Mouse (Mus musculus): ENCODE measurements around the gene Lyar.

Lyar gene

GRCm38 (mm10) chr5:38220328-38220912 is at the start of gene Lyar, which contains the start of gene Zbtb49:
Gene Lyar, plus strand, starts transcription at chr5:38220470.
Gene Zbtb49, minus strand, starts transcription at chr5:38220457.
- in situ Hi-C loops (cut with MboI) = no loop called here

DNA sequence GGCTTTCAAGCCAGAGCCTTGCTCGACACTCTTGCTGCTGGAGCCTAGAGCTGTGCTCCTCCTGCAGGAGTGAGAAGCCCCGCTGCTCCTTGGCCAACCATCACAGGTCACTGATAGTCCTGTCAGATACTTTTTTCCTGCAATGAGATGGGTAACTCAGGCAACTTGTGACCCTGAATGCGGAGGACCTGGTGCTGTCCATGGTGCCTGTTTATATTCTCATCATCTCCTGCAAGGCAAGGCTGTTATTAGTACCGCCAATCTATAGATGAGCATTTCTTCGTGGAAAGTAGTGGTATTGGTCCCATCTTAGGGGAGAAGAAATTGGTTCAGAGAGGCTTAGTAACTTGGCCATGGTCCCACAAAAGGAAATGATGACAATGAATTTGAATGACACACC is 46.5 kb upstream of the Lyar start:
- in situ Hi-C loops (cut with MboI) = no loop called here

GRCm38 (mm10) chr5:38174256-38174912 is 45.9 kb upstream of the Lyar start:
- in situ Hi-C loops (cut with MboI) = no loop called here

- in situ Hi-C loops (cut with MboI) = no loop called here
Measured at GRCm38 (mm10) chr5:38184688-38185285, 35.5 kb upstream of the Lyar start.

GRCm38 (mm10) chr5:38187006-38187405 is 33.3 kb upstream of the Lyar start:
- in situ Hi-C loops (cut with MboI) = no loop called here

- in situ Hi-C loops (cut with MboI) = no loop called here
Measured at GRCm38 (mm10) chr5:38190907-38191306, 29.4 kb upstream of the Lyar start.

DNA sequence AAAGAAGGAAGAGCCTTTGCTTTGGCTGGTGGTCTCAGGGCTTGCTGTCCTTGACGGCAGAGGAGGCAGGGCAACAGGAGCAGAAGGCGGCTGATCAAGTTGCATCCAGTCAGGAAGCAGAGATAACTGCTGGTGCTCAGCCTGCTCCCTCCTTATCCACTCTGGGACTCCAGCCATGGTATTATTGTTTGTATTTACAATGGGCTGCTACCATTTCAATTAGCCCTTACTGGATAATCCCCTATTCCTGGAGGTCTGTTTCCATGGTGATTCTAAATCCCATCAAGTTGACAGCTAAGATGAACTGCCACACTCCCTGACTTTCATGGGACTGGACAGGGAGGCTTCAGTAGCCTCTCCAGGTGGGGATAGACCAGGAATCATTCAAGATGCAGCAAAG is 25.3 kb upstream of the Lyar start:
- in situ Hi-C loops (cut with MboI) = no loop called here

DNA sequence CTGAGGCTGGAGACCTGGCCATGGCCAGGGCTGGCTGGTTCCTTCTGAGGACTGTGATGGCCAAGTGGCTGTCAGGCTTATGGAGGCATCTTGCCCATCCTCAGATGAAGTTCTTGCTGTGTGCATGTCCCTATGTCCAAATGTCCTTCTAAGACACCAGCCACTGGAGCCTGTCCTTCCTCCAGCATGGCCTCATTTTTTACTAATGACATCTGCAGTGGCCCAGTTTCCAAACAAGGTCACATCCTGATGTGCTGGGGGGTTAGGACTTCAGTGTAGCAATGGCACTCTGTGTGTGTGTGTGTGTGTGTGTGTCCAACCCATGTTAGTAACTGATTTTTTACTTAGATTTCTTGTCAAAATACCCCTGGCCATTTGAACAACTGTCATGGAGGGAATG is 24.3 kb upstream of the Lyar start:
- in situ Hi-C loops (cut with MboI) = no loop called here

GRCm38 (mm10) chr5:38196821-38197481 is 23.3 kb upstream of the Lyar start:
- in situ Hi-C loops (cut with MboI) = no loop called here

- in situ Hi-C loops (cut with MboI) = no loop called here
Measured at GRCm38 (mm10) chr5:38197482-38197823, 22.8 kb upstream of the Lyar start.

GRCm38 (mm10) chr5:38199686-38200085 is 20.6 kb upstream of the Lyar start:
- in situ Hi-C loops (cut with MboI) = no loop called here

- in situ Hi-C loops (cut with MboI) = no loop called here
Measured at GRCm38 (mm10) chr5:38205303-38205726, 15.0 kb upstream of the Lyar start.

GRCm38 (mm10) chr5:38208985-38209384 is 11.3 kb upstream of the Lyar start:
- in situ Hi-C loops (cut with MboI) = no loop called here

GRCm38 (mm10) chr5:38211691-38212090 is 8.6 kb upstream of the Lyar start:
- in situ Hi-C loops (cut with MboI) = no loop called here

- in situ Hi-C loops (cut with MboI) = no loop called here
Measured at GRCm38 (mm10) chr5:38213009-38213408, 7.3 kb upstream of the Lyar start.

DNA sequence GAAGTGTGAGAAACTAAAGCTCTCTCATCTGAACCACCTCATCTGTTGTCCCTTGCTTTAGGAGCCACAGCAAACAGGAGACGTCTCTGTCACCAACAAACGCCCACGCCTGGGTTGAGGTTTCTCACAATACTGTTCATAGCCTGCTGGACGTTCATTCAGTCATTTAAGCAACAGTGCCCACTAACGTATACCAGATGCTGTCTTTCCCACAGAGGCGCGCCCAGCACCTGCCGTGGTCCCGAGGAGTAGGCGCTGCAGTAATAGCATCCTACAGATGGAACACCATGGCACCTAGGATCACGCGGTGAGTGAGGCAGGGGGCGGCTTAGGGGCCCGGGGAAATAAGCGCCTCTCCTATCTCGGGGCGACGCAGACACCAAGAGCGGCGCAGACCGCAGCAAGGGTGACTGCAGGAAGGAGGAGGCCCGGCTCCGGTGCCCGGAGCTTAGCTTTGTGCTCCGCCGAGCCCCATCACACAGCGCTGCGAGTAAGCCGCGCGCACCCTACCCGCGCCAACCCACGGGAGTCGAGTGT is 431 bp upstream of the Lyar start:
- in situ Hi-C loops (cut with MboI) = no loop called here

DNA sequence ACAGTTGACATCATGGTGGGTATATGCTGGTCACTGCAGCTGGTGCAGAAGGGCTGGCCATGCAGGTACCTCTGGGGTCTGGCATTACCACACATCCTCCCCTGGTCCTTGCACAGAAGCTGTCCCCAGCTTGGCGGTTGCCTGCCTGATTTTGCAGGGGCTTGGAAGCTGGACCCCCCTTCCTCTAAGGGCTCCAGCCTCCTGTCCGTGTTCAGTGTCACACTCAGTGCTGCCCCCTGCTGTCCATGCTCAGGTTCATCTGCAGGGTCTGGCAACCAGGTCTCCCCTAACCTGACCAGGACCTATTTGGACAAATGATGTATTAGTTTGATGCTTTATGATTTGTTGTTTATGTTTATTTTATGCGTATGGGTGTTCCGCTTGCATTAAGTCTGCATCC is 15.2 kb downstream of the Lyar start:
- in situ Hi-C loops (cut with MboI) = no loop called here

DNA sequence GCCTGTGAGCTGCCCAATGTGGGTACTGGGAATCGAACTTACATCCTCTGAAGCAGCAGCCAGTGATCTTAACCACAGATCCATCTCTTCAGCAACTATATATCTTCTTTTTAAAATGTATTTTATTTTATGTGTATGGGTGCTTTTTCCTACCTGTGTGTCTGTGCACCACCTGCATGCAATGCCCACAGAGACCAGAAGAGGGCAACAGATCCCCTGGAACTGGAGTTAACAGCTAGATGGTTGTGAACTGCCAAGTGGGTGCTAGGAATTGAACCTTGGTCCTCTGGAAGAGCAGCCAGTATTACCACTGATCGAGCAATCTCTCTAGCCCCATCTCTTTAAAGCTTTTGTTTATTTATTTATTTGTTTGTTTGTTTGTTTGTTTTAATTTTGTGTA is 16.4 kb downstream of the Lyar start:
- in situ Hi-C loops (cut with MboI) = no loop called here

DNA sequence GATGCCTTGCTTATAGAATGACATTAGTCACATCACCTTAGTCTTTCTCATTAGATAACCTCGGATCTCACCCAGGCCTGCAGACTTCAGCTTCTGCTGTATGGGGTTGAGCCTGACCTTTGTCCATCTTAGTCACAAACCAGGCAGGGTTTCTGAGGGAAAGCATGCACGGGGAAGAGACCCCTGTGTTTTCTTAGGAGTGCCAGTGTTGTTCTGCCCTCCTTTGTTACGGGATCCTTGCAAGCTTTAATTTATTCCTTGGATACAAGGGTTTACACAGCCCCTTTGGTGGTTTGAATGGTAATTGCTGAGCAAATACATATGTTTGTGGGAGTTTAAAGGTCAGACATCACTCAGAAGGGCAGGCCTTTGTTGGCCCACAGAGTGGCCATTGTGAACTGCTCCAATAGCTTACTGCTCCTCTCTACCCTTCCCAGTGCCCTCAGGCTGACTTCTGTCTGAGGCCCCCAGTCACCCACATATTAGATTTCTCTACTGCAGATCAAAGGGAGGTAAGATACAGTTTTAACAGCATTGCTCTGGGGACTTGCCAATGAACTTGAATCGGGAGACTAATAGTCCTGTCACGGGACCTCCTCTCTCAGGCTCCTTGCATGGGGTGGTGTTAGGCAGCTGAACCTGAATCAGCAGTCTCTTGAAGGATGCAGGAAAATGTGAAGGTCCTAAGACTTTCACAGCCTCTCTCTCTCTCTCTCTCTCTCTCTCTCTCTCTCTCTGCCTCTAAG is 20.6 kb downstream of the Lyar start:
- in situ Hi-C loops (cut with MboI) = no loop called here

DNA sequence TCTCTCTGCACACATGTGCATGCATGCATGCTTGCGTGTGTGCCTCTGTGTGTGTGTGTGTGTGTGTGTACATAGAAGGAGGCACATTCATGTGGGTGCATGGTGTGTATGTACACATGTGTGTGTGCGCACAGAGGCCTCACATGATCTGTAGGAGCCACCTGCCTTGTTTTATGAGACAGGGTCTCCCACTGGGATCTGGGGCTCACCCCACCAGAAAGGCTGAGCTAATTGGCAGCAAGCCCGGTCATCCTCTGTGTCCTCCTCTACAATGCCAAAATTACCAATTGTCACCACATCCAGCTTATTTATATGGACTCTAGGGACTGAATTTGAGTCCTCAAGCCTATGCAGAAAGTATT is 21.2 kb downstream of the Lyar start:
- in situ Hi-C loops (cut with MboI) = no loop called here

- in situ Hi-C loops (cut with MboI) = no loop called here
Measured at GRCm38 (mm10) chr5:38241966-38242365, 21.7 kb downstream of the Lyar start.

GRCm38 (mm10) chr5:38255195-38255594 is 34.9 kb downstream of the Lyar start:
- in situ Hi-C loops (cut with MboI) = no loop called here

Measured in mature B cell (primary cell).